Mouse (Mus musculus) MEL-GATA-1-ER (cell line): ENCODE results near the gene Spop.

ENCODE experiments used
- DNase-seq: peaks from one replicate; pipeline ENCODE4 v3.0.0-alpha.2; 2012; ENCODE audit warnings: low read depth; ENCODE audit errors: extremely low read depth

Gene Spop

DNA sequence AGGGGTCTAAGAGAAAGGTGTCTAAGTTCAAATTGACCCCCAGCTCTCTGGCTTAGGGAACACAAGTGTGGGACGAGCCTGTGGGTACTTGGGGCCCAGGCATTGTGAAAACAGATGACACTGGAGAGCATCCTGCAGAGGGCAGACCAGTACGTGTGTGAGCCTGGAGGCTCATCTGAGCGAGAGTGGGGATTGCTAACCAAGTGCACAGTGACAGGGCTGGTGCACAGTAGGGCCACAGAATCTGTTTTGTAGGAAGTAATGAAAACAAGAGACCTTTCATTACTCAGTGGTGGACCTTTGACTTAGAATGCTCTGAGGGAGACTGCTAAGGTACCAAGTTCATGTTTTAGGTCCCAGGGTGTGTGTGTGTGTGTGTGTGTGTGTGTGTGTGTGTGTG is 106.1 kb downstream of the Spop start:
- no peak for DNase-seq

DNA sequence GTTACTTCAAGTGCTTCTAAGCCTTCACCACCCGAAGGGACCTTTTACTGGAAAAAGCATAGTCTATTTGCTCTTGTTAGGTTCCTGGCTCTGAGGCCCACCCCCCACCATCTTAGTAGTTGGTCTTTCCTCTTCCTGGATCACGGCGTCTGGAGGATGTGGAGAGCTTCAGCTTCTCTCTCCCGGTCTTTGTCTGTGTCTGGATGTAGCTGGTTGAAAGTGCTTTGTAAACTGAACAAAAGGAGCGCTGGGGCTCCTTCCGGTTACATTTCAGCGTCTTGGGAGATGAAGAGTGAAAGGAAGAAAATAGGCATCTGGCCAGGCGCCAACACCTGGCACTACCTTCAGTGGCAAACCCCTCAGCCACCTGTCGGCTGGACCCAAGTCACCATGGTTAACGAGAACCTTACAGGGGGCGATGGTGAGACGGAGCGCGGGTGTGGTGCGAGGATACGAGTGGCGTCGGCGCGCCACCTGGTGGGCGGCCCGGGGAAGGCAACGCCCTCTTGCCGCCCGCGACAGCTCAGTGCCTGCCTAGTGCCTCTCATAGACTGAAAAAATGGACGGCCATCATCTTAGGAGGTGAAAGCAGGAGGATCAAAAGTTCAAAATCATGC is 106.7 kb downstream of the Spop start:
- DNase-seq: peak; percentile 41

DNA sequence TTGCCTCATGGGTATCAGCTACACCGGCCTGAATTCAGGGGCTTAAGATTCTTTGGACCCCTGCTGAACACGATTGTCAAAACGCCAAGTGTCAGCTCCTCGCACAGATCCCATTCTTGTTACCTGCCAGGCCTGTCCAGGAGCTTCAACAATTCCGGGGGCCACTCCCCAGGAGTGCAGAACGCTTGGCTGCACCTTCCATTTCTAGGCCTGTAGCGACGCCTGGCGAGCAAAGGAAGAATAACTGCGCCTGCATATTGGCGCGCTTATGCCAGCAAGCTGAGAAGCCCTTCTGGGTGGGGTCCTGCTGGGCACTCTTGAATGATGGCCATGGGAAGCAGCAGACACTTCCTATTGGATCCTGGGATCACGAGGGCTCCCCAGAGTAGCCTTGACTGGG is 107.7 kb downstream of the Spop start:
- peak; percentile 51 for DNase-seq

DNA sequence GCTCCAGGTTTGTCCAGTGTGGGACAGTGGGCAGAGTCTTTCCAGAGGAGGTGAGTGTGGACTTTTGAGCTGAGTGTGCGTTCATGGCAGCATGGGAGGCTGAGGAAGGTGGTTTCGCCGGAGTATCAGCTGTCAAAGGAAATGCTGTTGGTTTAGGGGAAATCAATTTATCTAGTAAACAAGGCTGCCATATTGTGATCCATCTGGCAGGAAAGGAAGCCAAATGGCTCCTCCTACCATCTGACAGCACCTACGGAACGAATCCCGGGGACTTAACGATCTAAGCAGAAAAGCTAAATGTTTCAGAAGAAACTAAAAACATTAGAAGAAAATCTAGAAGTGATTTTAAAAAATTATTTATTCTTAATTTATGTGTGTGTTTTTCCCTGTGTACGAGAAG is 113.4 kb downstream of the Spop start:
- DNase-seq: no peak

DNA sequence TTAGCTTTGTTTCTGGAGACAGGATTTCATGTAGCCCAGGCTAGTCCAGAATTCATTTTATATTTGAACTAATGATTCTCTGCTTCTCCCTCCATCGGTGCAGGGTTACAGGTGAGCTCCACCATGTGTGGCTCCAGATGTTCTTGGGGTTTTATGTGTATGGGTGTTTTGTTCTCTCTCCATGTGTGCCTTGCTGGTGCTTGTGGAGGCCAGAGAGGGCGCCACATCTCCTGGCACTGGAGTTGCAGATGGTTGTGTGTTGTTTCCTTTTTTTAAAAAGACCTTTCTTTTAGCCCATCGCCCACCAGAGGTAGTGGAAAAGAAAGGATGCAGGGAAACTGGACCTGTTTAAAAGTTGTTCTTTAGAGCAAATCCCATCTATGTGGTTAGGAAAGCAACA is 114.4 kb downstream of the Spop start:
- DNase-seq: no peak

DNA sequence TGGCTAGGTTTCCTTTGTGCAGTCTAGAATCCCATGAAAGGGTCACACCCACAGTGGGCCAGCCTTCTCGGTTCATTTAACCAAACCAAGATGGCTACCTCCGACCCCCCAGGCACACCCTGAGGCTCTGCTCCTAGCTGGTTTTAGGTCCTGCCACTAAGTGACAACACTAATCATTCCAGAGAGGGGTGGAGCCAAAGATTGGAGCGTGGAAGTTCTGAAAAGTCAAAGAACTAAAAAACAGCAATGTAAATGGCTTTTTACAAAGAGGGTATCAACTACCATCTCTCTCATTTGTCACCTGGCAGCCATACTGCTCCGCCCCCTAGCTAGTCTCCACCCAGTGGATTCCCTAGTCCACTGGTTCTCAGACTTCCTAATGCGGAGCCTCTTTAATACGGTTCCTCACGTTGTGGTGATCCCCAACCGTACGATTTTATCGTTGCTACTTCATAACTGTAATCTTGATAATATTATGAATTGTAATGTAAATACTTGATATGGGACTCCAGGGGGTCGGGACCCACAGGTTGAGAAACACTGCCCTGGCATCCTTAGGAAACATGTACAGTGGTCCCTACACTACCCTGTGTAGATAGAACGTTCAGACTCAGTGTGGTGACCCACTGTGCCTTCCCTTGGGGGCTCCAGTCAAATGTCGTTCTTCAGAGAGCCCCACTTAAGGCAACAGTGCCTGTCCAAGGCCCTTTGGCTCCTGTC is 118.6 kb downstream of the Spop start:
- no peak for DNase-seq

DNA sequence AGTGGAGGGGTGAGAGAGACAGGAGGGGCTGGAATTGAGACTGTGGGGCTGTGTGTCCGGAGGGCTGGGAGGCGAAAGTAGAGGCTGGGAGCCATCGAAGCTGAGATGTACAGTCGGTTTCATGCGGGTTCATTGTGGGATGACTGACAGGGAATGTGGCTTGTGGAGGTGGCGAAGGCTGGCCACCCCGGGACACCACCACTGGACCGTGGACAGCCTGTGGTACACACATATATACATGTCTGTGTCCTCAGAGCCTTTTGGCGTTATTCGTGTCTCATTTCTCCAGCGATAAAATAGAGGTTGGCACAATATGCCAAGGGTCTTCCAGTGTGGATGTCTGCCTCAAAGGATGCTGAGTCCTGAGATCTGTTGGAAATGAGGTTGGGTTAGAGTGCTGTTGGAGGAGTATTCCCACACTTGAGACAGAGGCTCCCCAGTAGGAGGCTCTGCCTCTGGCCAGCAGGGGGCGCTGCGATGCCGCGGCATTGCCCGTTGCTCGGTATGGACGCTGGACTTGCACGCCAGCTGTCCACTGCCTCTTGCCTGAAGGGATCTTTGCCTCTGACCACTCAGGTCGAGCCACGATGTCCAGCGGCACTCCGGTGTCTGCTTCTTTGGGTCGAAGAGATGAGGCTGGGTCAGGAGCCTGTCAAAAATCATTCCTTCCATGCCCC is 119.7 kb downstream of the Spop start:
- DNase-seq: peak; percentile 34

DNA sequence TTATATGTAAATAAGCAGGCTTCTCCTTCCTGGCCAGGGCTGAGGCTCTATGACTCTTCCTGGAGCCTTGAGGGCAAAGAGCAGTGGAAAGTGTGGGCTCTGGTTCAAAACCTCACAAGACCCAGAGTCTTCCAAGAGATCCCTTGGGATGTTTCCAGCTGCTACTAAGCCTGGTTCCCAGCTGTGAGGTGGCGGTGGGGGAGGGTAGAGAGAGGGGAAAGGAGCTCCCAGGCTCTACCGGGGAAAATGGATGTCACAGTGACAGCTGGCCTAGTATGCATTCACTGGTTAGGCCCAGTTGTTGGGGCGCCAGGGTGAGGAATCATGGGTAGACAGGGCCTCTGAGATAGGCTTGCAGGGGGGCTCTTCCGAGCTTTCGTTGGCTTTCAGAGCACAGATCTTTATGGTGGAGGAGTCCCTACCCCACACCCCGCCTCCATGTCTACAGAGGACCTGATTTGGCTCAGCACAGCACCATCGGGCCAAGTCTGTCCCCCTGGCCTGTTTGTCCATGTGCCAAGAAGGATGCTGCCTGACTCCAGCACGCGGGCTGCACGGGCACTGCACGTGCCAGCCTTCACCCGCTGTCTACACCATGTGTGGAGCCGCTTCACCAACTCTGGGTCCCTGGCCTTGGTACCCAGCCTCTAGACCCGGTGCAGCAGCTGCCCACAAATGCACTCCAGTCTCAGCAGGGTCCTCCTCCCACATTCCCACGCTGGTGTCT is 124.7 kb downstream of the Spop start:
- DNase-seq: no peak

DNA sequence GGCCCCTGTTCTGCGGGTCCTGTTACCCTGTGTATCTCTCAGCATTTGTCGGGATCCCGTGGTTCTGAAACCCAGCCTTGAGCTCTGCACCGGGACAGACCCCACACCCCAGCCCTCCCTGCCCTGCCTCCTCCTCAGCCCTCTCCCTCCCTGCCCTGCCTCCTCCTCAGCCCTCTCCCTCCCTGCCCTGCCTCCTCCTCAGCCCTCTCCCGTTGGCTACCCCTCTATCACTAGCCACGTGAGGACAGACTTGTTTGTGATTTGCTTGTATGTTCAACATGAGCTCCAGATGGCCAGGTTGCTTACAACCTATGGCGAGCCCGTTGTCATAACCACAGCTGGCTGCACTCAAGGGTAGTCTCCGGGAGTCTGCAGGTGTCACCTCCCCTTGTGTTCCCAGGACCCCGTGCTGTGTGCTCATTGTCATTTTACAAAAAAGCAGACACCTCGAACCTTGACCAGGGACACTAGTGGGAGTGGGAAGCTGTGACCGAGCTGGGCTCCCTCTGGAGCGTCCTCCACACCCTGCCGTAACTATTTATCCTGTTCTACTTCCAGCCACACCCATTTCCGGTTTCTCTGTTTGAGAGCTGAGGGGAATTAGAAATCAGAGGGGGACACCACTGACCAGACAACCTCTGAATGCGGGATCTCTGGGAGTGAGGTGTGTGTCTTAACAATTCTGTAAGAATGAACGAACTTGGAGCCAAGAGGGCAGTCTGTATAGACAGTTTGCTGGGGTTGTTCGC is 126.9 kb downstream of the Spop start:
- DNase-seq: no peak
